Mouse (Mus musculus): ENCODE measurements around the gene Gm20521. TPM values are rescaled to one million over a fixed set of nuclear protein-coding genes. Genes with fewer than 3 reads are reported as not detected.
A peak's percentile ranks its signal among the peaks of the same experiment; 100 is the strongest.

The Gm20521 gene
- polyA plus RNA-seq, 1 experiment from 2014 or later = not detected

DNA sequence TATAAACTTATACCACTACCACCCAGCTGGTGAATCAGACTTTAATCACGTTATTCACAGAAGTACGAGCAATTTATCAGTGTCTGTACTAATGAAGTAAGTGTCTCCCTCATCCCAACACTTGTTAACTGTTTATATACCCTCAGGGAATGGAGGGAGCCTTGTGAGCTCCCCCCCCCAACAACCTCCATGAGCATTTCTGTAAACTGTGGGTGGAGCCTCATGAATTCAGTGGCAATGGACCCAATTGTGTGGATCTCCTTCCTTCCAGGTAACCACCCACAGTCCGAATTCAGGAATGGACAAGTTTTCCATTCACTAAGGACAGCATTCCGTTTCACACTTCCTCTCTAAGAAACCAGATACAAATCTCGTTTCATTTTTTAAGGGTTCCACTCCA, 17.6 kb upstream of the Gm20521 start:
- ATAC-seq = no peak
- Histone ChIP-seq H3K4me3 (ENCODE audit: low read depth, low read length) (no peak overlapping the region), H3K36me3 (ENCODE audit: control insufficient read depth, insufficient read depth, low read length) (no peaks in the 10 kb centered on the region), H3K27ac (ENCODE audit: low read depth, low read length) (no peak overlapping the region), H3K4me2 (ENCODE audit: low read length) (no peak overlapping the region), H3K27me3 (replicated peaks; ENCODE audit: control insufficient read depth, insufficient read depth, low read length) (no peaks in the 10 kb centered on the region), H3K9me3 (replicated peaks; ENCODE audit: control insufficient read depth, low read length) (no peaks in the 10 kb centered on the region), H3K4me1 (ENCODE audit: control insufficient read depth, insufficient read depth, low read length) (peaks cover 5% of the 10 kb centered on the region), H3K9ac (ENCODE audit: low read length) (no peak overlapping the region)
- no peak for DNase-seq (ENCODE audit: low spot score)
- 86% methylated on average over 5 of the region's 5 CpGs for WGBS

DNA sequence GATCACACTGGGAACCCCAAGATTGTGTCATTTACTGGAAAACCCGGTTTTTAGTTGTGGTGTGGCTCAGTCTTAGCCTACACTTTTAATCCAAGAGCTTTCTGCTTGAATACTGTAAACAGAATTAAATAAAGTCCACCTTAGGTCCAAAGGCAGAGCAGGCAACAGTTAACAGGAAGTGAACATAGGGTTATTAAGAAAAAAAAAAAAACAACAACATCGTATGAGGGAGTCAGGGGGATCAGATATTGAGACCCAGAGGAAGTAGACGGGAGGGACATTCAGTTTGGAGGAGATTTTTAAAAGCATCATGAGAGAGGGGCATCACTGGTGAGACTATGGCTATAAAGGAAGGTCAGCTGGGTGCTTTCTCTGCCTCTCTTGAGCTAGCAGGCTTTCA, 17.0 kb upstream of the Gm20521 start:
- WGBS = 51% methylated on average over 3 of the region's 3 CpGs
- Histone ChIP-seq H3K27me3 (replicated peaks; ENCODE audit: control insufficient read depth, insufficient read depth, low read length) (no peaks in the 10 kb centered on the region), H3K9me3 (replicated peaks; ENCODE audit: control insufficient read depth, low read length) (no peaks in the 10 kb centered on the region), H3K4me1 (ENCODE audit: control insufficient read depth, insufficient read depth, low read length) (peaks cover 5% of the 10 kb centered on the region), H3K4me3 (ENCODE audit: low read depth, low read length) (no peak overlapping the region), H3K27ac (ENCODE audit: low read depth, low read length) (no peak overlapping the region), H3K9ac (ENCODE audit: low read length) (no peak overlapping the region), H3K4me2 (ENCODE audit: low read length) (no peak overlapping the region), H3K36me3 (ENCODE audit: control insufficient read depth, insufficient read depth, low read length) (no peaks in the 10 kb centered on the region)
- ATAC-seq (no peak), DNase-seq (ENCODE audit: low spot score) (no peak)

DNA sequence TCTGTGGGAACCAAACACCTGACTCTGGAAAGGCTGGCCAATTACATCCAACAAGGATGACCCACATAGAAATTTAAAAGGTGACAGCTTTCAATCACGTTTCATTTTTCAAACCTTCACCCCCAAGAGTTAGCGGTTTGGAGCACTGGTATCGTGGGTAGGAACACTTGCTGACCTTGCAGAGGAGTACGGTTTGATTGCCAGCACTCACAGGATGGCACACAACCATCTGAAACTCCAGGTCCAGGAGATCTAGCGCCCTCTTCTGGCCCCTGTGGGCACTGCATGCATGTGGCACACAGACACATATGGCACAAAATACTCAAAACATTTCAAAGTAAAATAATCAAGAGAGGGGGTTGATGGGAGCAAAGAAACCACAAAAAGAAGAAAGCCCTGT, 16.3 kb upstream of the Gm20521 start:
- Histone ChIP-seq H3K27ac (ENCODE audit: low read depth, low read length) (no peak overlapping the region), H3K4me2 (ENCODE audit: low read length) (no peak overlapping the region), H3K9ac (ENCODE audit: low read length) (no peak overlapping the region), H3K36me3 (ENCODE audit: control insufficient read depth, insufficient read depth, low read length) (no peaks in the 10 kb centered on the region), H3K4me1 (ENCODE audit: control insufficient read depth, insufficient read depth, low read length) (peaks cover 5% of the 10 kb centered on the region), H3K27me3 (replicated peaks; ENCODE audit: control insufficient read depth, insufficient read depth, low read length) (no peaks in the 10 kb centered on the region), H3K4me3 (ENCODE audit: low read depth, low read length) (no peak overlapping the region), H3K9me3 (replicated peaks; ENCODE audit: control insufficient read depth, low read length) (no peaks in the 10 kb centered on the region)
- WGBS = 63% methylated on average over 5 of the region's 5 CpGs
- no peak for ATAC-seq
- DNase-seq (ENCODE audit: low spot score) = no peak

GRCm38 (mm10) chr14:54868026-54868425, 15.2 kb upstream of the Gm20521 start:
- H3K27me3 ChIP-seq (replicated peaks; ENCODE audit: control insufficient read depth, insufficient read depth, low read length) = no peaks in the 10 kb centered on the region
- H3K9ac ChIP-seq (ENCODE audit: low read length) = no peak overlapping the region
- no peaks in the 10 kb centered on the region for H3K36me3 ChIP-seq (ENCODE audit: control insufficient read depth, insufficient read depth, low read length)
- ATAC-seq (no peak), DNase-seq (ENCODE audit: low spot score) (no peak)
- WGBS = 90% methylated on average over 4 of the region's 4 CpGs
- no peak overlapping the region for H3K27ac ChIP-seq (ENCODE audit: low read depth, low read length)
- no peak overlapping the region for H3K4me3 ChIP-seq (ENCODE audit: low read depth, low read length)
- no peak overlapping the region for H3K4me2 ChIP-seq (ENCODE audit: low read length)
- H3K9me3 ChIP-seq (replicated peaks; ENCODE audit: control insufficient read depth, low read length) = no peaks in the 10 kb centered on the region
- H3K4me1 ChIP-seq (ENCODE audit: control insufficient read depth, insufficient read depth, low read length) = peaks cover 5% of the 10 kb centered on the region

DNA sequence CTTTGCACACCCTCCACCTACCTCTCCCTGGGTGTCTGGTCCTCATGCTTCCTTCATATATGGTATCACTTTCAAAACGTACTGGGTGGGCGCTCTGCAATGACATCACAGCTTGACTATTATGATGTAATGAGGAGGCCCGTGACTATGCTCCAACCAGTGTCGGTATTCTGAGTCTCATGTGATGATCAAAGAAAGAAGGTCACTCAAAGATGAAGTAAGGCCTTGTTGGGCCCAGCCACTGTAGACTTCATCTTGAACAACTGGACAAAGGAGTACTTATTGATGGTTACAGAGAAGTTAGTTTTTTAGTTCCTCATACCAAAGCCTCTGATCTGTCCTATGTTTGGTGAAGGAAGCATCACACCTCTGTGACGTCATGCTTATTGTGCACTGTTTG, 12.4 kb upstream of the Gm20521 start, which contains the start of gene Homez:
Gene Homez, minus strand, starts transcription at position 101 of the 400 bp plus-strand sequence.
- no peak within 1 kb of the TSS for H3K9ac ChIP-seq (ENCODE audit: low read length)
- H3K4me3 ChIP-seq (ENCODE audit: low read depth, low read length) = no peak within 1 kb of the TSS
- DNase-seq (ENCODE audit: low spot score) = no peak
- no peaks in the 10 kb centered on the region for H3K36me3 ChIP-seq (ENCODE audit: control insufficient read depth, insufficient read depth, low read length)
- H3K9me3 ChIP-seq (replicated peaks; ENCODE audit: control insufficient read depth, low read length) = no peaks in the 10 kb centered on the region
- no peak within 1 kb of the TSS for H3K27ac ChIP-seq (ENCODE audit: low read depth, low read length)
- H3K4me2 ChIP-seq (ENCODE audit: low read length) = no peak within 1 kb of the TSS
- no peaks in the 10 kb centered on the region for H3K27me3 ChIP-seq (replicated peaks; ENCODE audit: control insufficient read depth, insufficient read depth, low read length)
- 0 out of 2 replicates have a peak, but pooled peaks cover 5% of the 10 kb centered on the region for H3K4me1 ChIP-seq (ENCODE audit: control insufficient read depth, insufficient read depth, low read length)
- ATAC-seq = no peak
- 90% methylated on average over 5 of the region's 5 CpGs for WGBS

DNA sequence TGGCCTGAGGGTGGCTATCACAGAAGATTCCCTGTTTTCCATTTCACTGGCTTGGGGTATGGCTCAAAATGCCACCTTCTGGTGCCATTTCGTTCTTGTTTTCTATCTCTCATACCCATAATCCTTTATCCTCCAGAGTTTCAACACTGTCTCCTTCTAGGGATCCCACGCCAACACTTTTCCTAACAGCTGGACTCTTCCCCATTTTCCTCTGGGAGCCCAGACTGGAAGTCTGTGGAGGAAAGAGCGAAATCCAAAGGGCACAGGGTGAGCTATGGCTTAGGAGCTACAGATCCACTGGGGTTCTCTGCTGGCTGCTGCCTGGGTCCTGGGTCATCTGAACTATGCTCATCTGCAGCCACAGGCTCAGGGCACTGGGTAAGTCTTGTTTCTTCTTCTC, 9.1 kb upstream of the Gm20521 start:
- no peak for DNase-seq (ENCODE audit: low spot score)
- Histone ChIP-seq H3K4me3 (ENCODE audit: low read depth, low read length) (no peak overlapping the region), H3K4me1 (ENCODE audit: control insufficient read depth, insufficient read depth, low read length) (peaks cover 10% of the 10 kb centered on the region; the same call in 1 of the 2 replicates), H3K9me3 (replicated peaks; ENCODE audit: control insufficient read depth, low read length) (no peaks in the 10 kb centered on the region), H3K9ac (ENCODE audit: low read length) (no peak overlapping the region), H3K27ac (ENCODE audit: low read depth, low read length) (no peak overlapping the region), H3K4me2 (ENCODE audit: low read length) (no peak overlapping the region), H3K36me3 (ENCODE audit: control insufficient read depth, insufficient read depth, low read length) (no peaks in the 10 kb centered on the region), H3K27me3 (replicated peaks; ENCODE audit: control insufficient read depth, insufficient read depth, low read length) (no peaks in the 10 kb centered on the region)
- WGBS = 93% methylated on average over 3 of the region's 3 CpGs
- no peak for ATAC-seq

DNA sequence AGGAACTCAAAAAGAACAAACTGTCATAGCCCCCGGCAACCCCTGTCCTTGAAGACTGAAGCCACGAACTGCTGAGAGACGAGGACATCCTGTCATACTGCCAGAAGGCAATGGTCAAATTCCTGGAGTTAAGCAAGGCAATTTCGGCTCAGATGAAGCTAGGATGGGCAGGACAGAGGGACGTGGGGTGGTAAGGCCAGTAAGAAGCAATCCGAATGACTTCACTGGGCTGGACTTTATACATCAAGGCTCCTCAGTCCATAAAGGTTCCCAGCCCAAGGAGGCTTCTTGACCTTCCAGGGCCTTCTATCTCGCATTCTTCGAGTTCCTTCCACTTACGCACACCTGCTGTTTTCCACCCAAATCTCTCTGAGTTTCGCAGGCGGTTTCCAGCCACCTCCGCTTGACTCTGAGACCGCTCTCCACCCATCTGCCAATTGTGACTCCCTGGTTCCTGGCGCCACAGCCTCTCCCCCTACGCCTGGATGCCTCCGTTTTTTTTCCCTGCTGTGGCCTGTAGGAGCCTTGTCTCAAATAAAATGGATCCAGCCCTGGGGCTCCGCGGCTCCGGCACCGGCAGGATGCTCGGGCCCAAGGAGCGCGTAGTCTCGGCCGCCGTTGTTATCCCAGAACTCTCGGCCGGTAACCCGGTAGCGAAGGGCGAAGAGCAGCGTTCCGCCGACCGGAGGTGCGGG, 7.2 kb upstream of the Gm20521 start:
- peak overlapping the region; percentile 68 for H3K4me3 ChIP-seq (ENCODE audit: low read depth, low read length)
- ATAC-seq (peak; percentile 63), DNase-seq (ENCODE audit: low spot score) (peak; percentile 61)
- H3K27me3 ChIP-seq (replicated peaks; ENCODE audit: control insufficient read depth, insufficient read depth, low read length) = no peaks in the 10 kb centered on the region
- peak overlapping the region; percentile 98 for H3K4me2 ChIP-seq (ENCODE audit: low read length)
- 4% methylated on average over 36 of the region's 36 CpGs for WGBS
- H3K9ac ChIP-seq (ENCODE audit: low read length) = peak overlapping the region; percentile 91
- H3K36me3 ChIP-seq (ENCODE audit: control insufficient read depth, insufficient read depth, low read length) = no peaks in the 10 kb centered on the region
- peaks cover 10% of the 10 kb centered on the region; the same call in 1 of the 2 replicates for H3K4me1 ChIP-seq (ENCODE audit: control insufficient read depth, insufficient read depth, low read length)
- peak overlapping the region; percentile 90 for H3K27ac ChIP-seq (ENCODE audit: low read depth, low read length)
- H3K9me3 ChIP-seq (replicated peaks; ENCODE audit: control insufficient read depth, low read length) = no peaks in the 10 kb centered on the region

- WGBS = under 1% methylated on average over 59 of the region's 72 CpGs
- Histone ChIP-seq H3K9ac (ENCODE audit: low read length) (peak overlapping the region; percentile 91), H3K9me3 (replicated peaks; ENCODE audit: control insufficient read depth, low read length) (no peaks in the 10 kb centered on the region), H3K4me1 (ENCODE audit: control insufficient read depth, insufficient read depth, low read length) (peaks cover 10% of the 10 kb centered on the region; the same call in 1 of the 2 replicates), H3K4me2 (ENCODE audit: low read length) (peak overlapping the region; percentile 98), H3K27me3 (replicated peaks; ENCODE audit: control insufficient read depth, insufficient read depth, low read length) (no peaks in the 10 kb centered on the region), H3K4me3 (ENCODE audit: low read depth, low read length) (peak overlapping the region; percentile 68), H3K36me3 (ENCODE audit: control insufficient read depth, insufficient read depth, low read length) (no peaks in the 10 kb centered on the region), H3K27ac (ENCODE audit: low read depth, low read length) (peak overlapping the region; percentile 90)
- peak; percentile 93 for ATAC-seq
- DNase-seq (ENCODE audit: low spot score) = peak; percentile 95
Measured at GRCm38 (mm10) chr14:54876539-54877047, 6.6 kb upstream of the Gm20521 start.

- ATAC-seq (peak; percentile 79), DNase-seq (ENCODE audit: low spot score) (peak; percentile 59)
- Histone ChIP-seq H3K4me3 (ENCODE audit: low read depth, low read length) (peak within 1 kb of the TSS; percentile 68), H3K27ac (ENCODE audit: low read depth, low read length) (peak within 1 kb of the TSS; percentile 90), H3K27me3 (replicated peaks; ENCODE audit: control insufficient read depth, insufficient read depth, low read length) (no peaks in the 10 kb centered on the region), H3K4me2 (ENCODE audit: low read length) (peak within 1 kb of the TSS; percentile 98), H3K9ac (ENCODE audit: low read length) (peak within 1 kb of the TSS; percentile 91), H3K4me1 (ENCODE audit: control insufficient read depth, insufficient read depth, low read length) (peaks cover 10% of the 10 kb centered on the region; the same call in 1 of the 2 replicates), H3K36me3 (ENCODE audit: control insufficient read depth, insufficient read depth, low read length) (no peaks in the 10 kb centered on the region), H3K9me3 (replicated peaks; ENCODE audit: control insufficient read depth, low read length) (no peaks in the 10 kb centered on the region)
- WGBS = under 1% methylated on average over 54 of the region's 61 CpGs
Measured at GRCm38 (mm10) chr14:54877048-54877715, 6.1 kb upstream of the Gm20521 start, which contains the start of gene Ppp1r3e. Gene Ppp1r3e, minus strand, starts transcription at chr14:54877550.
